Mouse (Mus musculus): Measurements from ENCODE around the gene Prss56.

Gene Prss56

GRCm38 (mm10) chr1:87183013-87183412 is at the start of gene Prss56:
Prss56 (plus strand) TSS chr1:87183313.
- DNase-seq (ENCODE audit: low read depth in 2 of 2, low spot score in 2 of 2): no peak

- no peak for DNase-seq (ENCODE audit: low read depth in 2 of 2, low spot score in 2 of 2)
These were observed 41.6 kb upstream of the Prss56 start for GRCm38 (mm10) chr1:87141550-87141949.

DNA sequence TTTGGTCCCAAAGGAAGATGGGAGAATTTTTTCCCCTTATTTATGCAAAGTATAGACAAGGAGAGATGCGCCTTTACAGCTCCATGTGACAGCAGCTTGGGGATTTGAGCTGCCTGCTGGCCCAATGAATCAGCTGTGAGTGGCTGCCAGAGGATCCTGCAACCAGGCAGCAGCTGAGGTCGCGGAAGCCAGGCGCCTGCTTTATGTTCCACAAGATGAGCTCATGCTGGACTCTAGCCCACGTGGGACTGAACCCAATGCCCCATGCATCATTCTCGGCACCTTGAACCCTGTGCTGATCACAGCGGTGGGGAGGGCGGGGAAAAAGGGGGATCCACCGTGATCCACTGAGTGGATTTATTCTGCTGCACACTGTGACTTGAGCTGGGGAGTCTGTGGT is 40.7 kb upstream of the Prss56 start:
- DNase-seq (ENCODE audit: low read depth in 2 of 2, low spot score in 2 of 2): no peak

GRCm38 (mm10) chr1:87143141-87143540 is 40.0 kb upstream of the Prss56 start:
- no peak for DNase-seq (ENCODE audit: low read depth in 2 of 2, low spot score in 2 of 2)

DNA sequence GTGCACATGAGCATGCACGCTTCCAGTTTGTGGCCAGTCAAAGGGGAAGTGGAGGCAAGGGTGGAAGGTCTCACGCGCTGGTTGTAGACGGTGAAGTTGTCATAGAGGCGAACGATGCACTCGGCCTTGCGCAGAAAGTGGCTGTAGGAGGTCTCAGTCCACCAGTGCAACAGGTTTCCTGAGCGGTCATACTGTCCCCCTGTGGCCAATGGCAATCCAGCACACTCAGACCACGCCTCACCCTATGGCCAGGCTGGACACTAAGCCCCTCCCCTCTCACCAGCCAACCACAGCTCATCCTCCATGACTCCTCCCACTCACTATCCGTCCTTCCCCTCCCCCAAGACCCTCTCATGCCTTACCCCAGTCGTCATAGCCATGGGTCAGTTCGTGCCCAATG is 33.7 kb upstream of the Prss56 start:
- DNase-seq (ENCODE audit: low read depth in 2 of 2, low spot score in 2 of 2): no peak

GRCm38 (mm10) chr1:87151286-87151685 is 31.8 kb upstream of the Prss56 start:
- DNase-seq (ENCODE audit: low read depth in 2 of 2, low spot score in 2 of 2): no peak

- DNase-seq (ENCODE audit: low read depth in 2 of 2, low spot score in 2 of 2): no peak
These were observed 29.2 kb upstream of the Prss56 start for GRCm38 (mm10) chr1:87153776-87154500.

DNA sequence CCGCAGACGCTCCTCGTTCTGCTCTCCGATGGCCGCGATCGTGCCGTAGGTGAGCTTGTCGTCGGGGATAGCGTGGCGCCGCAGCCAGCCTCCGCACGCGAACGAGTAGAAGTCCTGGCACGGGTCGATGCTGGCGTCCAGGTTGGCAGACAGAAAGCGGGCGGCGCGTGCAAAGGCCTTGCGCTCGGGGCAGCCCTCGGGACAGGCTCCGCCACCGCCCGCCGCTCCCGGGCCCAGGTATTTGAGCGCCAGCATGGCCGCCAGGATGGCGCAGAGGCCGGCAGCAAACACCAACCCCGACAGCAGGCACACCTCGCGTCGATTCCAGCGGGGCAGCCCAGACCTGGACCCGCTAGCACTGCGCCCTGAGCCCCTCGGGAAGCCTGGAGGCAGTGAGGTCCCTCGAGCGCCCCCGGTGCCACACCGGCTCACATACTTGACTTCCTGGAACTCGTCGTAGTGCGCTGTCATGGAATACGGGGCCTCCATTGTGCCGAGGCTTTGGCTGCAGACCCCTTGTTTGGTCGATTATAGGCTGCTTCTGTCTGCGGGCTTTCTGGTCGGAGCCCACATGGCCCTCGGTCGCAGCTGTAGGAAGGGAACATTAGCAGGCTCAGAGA is 28.5 kb upstream of the Prss56 start:
- no peak for DNase-seq (ENCODE audit: low read depth in 2 of 2, low spot score in 2 of 2)

DNA sequence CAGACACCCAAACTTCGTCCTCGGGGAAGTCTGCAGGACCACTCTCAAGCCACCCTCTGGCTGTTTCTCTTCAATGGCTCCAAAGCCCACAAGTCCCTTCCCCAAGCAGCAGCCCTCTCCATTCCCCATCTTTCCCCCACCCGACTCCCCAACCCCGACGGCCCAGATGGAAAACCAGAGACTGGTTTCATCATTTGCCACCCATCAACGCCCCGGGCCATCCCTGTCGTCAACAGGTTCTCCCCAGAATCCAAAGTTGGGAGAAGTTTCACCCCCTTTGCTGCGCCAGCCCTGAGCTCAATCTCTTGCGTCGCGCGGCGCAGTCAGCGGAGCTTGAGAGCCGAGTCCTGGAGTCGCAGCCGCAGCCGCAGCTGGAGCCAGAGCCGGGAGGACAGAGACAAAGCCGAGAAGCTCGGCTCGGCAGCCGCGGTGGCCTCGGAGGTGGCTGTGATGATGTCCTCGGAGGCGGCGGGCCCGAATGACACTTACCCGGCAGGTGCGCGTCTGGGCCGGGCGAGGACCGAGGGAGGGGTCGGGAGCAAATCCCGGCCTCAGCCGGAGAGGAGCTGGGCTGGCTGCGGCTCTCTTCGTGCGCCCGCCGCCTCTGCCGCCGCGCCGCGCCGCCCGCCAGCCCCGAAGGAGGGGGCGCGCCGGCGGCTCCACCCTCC is 27.4 kb upstream of the Prss56 start:
- no peak for DNase-seq (ENCODE audit: low read depth in 2 of 2, low spot score in 2 of 2)

- DNase-seq (ENCODE audit: low read depth in 2 of 2, low spot score in 2 of 2): no peak
These were observed 26.9 kb upstream of the Prss56 start, which contains the start of gene Ecel1 for GRCm38 (mm10) chr1:87156199-87156587. Ecel1 (minus strand) TSS chr1:87156521.

DNA sequence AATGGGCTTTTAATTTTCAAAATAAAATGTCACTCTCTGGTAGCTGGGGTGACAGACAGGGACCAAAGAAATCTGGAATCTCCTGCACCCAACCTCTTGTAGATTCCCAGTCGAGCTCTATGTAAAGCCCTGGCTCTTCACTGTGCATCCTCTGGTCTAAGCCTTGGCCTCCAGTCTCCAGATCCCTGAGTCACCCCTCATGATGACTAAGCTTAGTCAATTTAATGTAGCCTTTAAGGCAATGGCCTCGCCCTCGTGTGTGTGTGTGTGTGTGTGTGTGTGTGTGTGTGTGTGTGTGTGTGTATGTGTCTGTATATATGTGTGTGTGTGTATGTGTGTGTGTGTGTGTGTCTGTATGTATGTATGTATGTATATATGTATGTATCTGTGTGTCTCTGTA is 23.7 kb upstream of the Prss56 start:
- DNase-seq (ENCODE audit: low read depth in 2 of 2, low spot score in 2 of 2): no peak

DNA sequence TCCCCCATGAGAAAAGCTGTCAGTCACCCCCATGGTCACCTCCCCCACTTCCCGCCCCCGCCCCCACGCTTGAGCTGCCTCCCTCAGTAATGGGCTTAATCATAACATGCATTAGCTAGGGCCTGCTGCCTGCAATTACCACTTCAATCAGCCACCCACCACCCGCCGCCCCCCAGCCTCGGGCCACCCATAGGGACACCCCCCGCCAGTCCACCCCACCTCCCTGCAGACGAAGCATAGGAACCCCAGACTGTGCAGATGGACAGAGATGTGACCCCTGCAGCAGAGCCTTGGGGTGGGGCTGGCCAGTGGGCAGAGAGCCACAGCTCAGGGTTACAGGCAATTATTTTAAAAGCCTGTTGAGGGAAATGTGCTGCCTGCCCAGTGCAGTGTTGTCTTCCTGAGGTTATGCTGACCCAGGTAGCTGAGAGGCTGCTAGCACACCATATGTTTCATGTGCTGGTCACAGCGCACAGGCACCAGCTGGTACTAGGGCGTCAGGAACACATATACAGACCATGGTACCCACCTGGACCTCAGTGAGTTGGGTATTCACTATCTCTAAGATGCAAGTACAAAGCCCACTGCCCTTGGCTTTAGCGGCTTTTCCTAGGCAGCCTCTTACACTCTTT is 18.8 kb upstream of the Prss56 start:
- DNase-seq (ENCODE audit: low read depth in 2 of 2, low spot score in 2 of 2): no peak

DNA sequence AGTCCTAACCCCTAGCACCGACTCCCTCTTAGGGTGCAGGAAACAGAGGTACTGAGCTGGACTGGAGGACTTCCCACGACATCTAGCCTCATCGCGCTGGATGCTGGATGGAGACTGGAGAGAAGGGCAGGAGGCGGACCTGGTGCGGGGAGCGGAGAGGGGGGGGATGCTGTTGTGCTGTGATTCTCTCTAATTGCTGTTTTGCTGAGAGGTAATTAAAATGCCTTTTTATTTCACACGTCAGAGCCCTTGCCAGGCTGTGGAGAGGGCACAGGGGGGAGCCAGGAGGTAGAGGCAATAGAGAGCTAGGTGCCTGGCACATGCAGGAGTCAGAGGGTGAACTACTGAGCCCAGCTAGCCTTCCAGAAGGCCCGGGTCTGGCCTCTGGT is 18.3 kb upstream of the Prss56 start:
- DNase-seq (ENCODE audit: low read depth in 2 of 2, low spot score in 2 of 2): no peak

DNA sequence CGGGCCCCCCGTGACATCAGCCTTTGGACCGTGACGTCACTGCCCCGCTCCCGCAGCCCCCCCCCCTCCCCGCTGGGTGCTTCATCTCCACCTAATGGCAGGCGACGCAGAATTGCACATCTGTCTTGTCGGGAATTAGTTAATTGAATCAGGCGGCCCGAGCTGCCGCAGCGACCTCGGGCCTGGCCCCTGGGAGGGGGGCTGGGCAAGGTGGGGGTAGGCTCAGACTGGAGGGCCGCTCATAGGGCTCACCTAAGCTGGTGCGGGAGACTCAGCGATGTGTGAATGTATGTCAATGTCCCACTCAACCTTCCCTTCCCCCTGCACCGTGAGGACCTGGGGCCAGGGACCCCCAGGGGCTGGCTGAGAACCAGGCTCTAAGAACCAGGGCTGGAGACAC is 12.7 kb upstream of the Prss56 start:
- DNase-seq (ENCODE audit: low read depth in 2 of 2, low spot score in 2 of 2): no peak

GRCm38 (mm10) chr1:87171312-87171711 is 11.8 kb upstream of the Prss56 start:
- no peak for DNase-seq (ENCODE audit: low read depth in 2 of 2, low spot score in 2 of 2)

DNA sequence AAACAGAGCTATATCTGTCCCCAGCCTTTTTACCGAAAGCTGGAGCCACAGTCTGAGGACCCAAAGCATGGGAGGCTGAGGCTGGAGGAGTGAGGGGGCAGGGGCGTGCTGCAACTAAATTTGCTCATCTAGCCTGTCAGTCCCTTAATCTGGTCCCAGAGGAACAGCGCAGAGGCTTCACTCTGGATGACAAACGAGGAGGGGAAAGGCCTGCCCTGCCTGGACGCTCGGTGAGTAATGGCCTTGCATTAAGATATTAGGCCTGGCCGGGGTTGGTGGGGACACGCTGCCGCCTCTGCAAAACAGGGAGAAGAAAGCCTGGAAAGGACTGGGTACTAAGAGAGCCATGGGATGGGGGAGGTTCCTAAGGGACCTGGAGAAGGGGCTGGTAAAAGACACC is 10.8 kb upstream of the Prss56 start:
- no peak for DNase-seq (ENCODE audit: low read depth in 2 of 2, low spot score in 2 of 2)

DNA sequence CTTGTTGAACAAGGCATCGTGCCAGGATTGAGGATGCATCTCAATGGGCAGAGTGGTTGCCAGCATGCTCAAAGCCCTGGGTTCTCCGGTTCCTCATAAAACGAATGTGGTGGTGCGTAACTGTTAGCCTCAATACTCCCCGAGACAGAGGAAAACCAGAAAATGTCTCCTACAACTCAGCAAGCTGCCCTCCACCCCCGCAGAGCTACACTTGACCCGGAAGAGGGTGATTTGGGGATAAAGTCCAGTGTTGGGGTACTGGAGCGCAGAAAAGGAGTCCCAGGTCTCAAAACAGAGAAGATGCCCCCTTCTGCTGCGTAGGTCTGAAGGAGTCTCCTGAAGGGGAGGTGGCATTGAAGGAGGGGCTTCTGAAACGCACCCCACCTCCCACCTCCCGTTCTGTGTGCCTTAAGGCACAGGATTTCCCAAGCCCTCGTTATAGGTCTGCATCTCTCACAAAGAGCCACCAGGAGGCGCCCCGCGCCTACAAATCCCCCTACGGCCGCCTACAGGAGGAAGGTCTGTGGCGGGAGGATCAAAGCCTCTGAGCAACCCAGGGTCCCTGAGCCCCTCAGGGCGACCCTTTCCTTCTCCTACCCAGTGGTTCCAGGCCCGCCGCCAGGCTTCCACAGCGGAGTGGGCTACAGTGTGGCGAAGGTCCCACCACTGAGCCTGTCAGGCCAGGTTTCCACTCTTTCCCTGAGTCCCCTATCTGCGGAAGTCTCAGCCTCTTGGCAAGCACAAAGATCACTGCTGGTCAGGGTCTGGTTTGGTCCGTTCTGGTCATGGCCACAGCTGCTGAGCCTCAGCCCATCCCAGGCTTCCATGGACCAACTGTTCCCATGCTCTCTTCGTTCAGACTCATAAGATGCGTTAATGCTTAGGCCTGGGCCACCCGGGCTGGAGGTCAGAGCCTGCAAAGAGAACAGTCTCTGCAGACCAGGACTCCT is 8.8 kb upstream of the Prss56 start:
- peak; percentile 23 to 30 for DNase-seq (ENCODE audit: low read depth in 2 of 2, low spot score in 2 of 2)

GRCm38 (mm10) chr1:87175852-87176292 is 7.2 kb upstream of the Prss56 start:
- DNase-seq (ENCODE audit: low read depth in 2 of 2, low spot score in 2 of 2): no peak

DNA sequence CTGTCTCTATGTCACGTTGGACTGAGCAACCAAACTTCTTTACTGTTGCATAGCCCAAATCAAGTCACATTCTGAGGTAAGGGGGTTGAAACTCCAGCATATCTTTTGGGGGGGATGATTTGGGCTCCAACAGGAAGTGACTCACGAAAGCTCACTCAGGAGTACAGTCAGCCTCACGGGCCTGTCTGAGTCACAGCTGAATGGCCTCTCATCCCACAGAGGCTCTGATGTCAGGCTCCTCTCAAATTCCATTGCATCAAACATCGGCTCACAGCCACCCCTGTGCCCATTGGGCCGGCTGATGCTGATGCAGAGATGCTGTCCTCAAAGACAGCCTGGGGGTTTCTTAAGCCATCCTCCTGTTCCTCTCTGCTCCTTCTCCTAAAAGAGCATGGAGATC is 2.2 kb upstream of the Prss56 start:
- DNase-seq (ENCODE audit: low read depth in 2 of 2, low spot score in 2 of 2): no peak

DNA sequence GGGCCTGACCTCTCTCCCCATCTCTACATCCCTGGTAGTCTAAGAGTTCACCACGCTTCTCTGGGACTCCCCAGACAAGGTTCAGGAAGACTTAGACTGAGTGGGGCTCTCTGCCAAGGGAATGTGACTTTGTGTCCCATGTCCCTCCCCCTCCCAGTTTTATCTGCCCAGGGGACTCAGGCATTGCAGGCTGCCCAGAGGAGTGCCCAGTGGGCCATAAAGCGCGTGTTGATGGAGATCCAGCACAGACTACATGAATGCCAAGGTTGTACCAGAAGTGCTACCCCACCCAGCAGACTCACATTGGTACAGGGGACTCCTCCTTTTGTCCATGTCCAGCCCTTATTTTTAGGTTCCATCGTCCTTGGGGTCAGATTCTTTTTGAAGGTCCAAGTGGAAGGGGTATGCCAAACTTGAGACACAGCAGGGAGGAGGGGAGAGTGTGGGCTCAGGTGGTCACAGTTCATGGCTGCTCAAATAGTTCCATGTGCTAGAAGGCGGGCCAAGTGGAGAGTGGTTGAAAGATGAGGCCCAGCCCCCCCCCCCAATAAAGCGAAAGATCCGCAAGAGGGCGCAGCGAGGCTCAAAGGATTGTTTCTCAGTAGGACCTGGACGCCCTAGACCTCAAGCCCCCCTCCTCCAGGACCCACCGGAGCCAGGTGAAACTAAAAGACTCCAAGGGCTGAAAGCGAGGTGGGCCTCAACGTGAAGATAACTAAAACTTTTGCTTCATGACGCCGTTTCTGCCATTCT is 1.1 kb downstream of the Prss56 start:
- no peak for DNase-seq (ENCODE audit: low read depth in 2 of 2, low spot score in 2 of 2)

Data from CD8-positive naive resting alpha-beta T cell, adult 2 months (primary cell).